Mouse (Mus musculus) kidney, adult 8-10 months (tissue): Measurements from ENCODE around the gene Zbed3.
"Not testable (repeated sequence)": the region's sequence is repeated elsewhere in the genome, so short reads cannot be mapped to it uniquely, and the experiment has no call there.

ENCODE experiments used
- DNase-seq, 2 experiments: peaks; one replicate each; pipeline ENCODE4 v3.0.0; 2022

The Zbed3 gene

DNA sequence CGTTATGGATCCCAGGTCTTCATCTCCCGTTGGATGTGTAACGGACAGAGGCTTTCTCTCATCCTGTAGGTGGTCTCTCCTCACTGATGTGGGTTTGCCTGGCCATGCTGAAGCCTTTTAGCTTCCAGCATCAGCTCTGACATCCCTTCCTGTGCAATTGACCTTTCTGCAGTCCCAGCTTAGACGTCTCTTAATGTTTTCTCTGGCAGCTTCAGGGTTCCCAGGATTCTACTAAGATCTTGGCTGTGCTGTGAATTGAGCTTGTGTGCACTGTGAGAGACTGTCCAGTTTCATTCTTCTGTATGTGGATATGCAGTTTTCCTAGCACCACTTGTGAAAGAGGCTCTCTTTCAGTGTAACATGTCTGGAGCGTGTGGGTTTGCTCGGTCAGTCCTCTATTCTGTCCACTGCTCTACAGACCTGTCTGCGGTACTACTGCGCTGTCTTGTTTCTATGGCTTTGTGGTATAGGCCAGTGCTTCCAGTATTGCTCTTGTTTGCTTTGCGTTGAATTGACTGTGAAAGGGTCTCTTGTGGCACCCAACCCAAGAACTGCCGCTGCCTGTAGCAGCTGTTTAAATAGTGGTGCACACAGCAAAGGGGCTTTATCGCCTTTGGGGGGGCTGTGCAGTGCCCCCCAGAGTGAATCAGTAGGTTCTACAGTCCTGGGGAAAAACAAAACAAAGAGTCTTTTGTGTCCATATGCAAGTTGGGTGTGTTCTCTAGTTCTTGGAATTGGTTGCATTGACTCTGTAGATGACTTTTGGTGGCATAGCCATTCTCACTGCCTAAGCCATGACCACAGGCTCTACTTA lies 8.9 kb downstream of the Zbed3 start:
- DNase-seq, result no peak

DNA sequence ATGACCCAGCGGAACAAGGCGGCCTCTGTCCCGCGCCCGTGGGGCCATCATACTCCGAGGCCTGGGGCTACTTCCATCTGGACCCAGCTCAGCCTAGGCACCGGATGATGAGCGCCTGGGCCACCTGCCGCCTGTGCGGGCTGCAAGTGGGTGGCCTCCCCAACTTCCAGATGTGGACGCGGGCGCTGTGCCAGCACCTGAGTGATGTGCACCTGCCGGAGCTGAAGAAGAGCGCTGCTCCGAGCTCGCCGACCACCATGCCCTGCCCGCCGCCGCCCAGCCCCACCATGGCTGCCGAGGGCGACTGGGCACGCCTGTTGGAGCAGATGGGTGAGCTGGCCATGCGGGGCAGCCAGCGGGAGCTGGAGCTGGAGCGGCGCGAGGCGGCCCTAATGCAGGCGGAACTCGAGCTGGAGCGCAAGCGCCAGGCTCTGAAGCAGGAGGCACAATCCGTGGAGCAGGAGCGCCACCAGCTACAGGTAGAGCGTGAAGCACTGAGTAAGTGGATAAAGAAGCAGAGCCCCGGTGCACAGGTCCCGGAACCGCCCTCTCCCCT lies 12.8 kb downstream of the Zbed3 start:
- DNase-seq, result no peak

DNA sequence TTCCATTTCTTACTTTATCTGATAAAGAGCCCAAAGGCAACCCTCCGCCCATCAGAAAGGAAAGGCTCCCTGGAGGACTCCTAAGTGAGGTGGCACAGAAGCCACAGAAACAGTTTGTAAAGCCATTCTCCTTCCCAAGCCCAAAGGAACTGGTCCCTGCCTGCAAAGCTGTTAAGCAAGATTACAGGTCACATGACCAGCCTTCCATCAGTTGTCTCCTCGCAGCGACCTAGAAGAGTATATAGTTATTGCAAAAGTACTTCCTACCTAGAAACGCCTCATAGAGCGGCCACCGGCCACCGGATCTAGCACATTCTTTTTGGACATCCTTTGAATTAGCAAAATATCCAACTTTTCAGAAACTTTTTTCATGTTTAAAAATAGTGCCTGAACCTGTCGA lies 20.1 kb downstream of the Zbed3 start:
- no peak for DNase-seq

DNA sequence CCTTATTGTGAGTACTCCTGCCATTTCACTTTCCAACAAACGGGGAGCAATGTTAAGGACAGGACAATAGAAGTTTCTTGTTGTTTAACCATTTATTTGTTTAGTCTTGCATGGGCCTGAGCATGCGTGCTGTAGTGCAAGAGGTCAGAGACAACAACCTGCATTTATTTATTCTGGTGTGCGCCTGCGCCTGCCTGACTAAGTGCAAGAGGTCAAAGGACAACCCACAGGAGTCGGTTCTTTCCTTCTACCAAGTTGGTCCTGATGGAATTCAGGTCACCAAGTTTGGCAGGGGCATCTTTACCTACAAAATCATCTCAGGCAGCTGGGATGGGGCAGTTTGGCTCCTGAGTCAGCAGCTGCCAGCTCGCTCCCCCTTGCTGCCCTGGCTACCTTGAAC lies 22.5 kb downstream of the Zbed3 start:
- peak; percentile 50 to 51 for DNase-seq

DNA sequence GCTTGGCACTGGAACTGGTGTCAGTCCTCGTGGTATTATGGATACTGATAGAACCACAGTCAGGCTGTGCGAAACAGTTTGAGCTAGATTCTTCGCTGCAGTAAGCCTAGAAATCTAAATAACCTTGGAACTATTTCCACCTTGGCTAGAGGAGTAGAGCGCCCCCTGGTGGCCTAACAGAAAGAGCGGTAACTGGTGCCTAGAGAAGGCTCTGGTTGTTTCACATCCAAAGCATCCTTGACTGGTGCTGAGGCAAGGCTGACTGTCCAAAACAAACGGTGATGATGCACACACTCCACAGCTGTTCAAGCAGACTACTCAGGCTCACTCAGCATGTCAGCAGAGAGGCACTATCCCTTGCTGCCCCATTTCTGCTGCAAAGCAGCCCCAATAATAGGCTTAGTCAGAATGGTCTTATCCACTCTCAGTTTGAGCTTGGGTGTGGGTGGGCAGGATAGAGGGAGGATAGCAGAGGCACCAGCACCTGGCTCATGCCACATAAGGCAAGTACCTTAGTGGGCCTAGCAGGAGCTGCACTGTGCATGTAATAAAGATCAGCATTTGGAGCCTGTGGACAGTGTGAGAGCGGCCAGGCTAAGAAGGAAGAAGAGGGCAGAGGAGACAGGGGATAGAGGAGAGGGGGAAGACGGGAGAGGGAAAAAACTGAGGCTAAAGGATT lies 23.7 kb downstream of the Zbed3 start:
- DNase-seq, result peak; percentile 60 to 79

DNA sequence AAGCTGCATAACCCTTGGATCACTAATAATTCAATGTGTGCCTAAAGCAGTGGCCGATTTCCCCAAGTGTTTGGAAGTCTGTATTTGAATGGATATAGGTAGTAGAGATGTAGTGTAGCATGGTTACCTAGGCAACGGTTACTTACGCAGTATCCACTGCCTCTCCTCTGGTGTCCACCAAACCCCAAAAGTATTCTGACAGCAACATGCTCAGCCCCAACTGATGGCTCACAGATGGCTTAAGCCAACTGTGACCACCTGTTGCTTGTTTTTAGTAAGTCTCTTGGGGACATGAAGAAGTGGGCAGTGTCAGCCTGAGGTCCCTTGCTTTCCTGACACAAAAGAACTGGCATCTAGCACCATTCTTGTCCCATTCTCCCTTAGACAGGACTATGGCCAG lies 25.1 kb downstream of the Zbed3 start:
- no peak for DNase-seq

DNA sequence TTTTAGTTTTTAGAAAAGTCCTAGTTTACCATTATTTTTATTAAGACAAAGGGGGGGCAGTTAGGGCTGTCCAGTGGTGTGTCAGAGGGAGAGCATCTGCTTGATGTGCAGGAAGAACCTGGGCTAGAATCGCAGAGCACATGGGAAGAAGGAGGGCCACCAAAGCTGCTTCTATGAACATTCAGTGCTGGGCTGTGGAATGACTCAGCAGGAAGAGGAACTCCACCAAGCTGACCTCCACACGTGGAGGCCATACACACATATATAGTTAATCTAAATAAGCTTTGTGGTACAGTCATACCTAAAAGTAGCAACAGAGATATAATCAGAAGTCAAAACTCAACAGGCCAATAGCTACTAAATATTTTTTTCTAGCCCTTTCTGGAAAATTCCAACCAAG lies 34.8 kb downstream of the Zbed3 start:
- no peak for DNase-seq

DNA sequence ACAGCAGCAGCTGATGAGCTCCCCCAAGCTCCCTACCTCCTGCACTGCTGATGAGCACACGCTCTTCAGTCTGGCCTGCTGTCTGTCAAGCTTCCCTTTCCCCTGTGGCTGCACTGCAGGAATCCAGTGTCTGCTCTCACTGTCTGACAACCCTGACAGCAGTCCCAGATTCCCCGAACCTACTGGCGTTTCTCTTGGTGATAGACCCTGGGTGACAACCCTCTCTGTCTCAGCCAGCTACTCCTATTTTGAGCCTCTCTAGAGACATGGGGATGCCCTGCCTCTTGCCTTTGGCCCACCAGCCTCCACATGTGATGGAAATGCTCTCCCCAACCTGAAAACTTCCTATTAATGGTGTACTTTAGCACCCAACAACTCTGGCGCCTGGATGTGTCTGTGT lies 40.0 kb downstream of the Zbed3 start:
- DNase-seq, result no peak

DNA sequence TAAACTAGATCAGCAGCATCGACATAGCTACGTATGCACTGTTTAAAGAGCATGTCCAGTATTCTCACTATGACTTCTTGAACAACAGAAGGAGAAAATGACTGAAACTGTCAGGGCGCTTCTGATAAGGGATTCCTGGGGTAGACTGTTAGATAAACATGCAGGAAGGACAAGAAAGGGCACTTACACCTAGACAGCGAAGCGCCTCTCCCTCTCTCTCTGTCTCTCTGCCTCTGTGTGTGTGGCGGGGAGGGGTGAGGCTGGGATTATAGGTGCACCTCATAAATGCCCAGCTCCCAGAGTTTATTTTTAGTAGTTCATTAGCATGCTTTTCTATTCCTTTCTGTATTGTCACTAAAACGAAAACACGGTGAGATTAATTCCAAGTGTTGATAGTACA lies 42.9 kb downstream of the Zbed3 start:
- no peak for DNase-seq

DNA sequence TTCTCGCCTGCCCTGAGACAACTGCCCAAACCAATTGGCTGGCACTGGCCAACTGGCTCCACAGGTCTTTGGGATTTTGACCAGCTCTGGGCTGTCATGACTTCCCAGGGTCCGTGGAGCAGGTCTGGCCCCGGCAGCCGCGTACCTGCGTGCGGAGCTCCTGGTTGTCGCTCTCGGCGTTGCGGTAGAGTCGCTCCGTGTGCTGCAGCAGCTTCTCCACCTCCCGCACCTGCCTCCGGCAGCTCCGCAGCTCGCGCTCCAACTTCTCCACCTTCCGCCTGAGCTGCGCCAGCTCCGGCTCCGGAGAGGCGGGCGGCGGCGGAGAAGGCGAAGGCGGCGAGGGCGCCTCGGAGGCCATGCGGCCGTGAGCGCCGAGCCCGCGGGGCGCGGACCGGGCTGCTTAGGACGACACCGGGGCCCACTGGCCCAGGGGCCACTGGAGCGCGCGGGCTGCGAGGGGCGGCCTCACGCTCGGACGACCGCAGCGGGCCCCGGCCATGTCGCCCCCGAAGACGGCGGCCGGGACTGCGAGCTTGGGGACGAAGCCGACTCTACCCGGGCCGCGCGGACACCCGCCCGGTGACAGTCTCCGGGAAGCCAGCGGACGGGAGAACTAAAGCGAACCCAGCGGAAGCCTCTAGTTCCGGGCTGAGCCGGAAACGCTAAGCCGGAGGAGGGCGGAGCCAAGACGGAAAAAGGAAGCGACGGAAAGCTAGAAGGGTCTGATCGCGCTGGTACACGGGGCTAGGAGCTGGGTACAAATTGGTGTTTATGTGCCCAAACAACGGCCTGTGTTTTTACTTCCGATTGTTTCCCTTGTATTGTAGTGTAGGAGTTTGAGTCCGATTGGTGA lies 51.5 kb downstream of the Zbed3 start, which contains the start of gene Aggf1:
Gene Aggf1 (minus strand): TSS at position 652 of the 853 bp plus-strand sequence.
- DNase-seq, result peak; percentile 92 to 94

DNA sequence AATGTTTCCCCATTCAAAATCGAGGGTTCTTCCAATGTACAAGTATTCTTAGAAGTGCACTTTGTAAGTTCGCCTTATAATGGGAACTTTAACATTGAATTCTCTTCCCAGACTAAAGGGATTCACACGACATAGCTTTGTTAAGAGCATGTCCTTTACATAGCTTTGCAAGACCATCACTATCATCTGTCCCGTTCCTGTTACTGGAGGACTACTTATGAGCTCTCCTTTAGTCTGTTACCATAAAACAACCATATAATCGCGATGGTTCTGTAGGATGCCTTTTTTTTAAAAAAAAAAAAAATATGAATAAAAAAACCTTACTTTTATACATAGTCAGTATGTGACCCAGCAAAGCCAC lies 52.1 kb downstream of the Zbed3 start:
- no peak for DNase-seq

DNA sequence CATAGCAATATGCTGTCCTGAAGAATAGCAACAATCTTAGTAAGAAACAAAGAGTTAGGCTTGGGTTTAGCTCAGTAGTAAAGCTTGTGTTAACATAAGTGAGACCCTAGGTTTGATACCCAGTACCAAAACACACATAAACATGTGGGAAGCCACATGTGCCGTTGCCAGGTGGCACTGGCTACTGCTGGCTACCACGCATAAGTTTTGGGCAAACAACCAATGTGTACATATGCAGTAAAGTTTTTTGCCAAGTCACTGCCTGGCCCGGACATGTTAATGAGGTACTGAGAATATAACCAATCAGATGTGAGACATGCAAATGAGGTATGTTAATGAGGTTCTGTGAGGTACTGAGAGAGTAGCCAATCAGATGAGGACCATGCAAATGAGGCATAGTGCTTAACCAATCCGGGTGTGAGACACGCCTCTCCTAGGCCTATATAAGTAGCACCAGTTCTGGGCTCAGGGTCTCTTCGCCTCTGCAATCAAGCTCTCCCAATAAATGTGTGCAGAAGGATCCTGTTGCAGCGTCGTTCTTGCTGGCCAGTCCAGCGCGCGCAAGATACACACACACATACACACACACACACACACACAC lies 53.4 kb downstream of the Zbed3 start:
- not testable (repeated sequence) for DNase-seq

DNA sequence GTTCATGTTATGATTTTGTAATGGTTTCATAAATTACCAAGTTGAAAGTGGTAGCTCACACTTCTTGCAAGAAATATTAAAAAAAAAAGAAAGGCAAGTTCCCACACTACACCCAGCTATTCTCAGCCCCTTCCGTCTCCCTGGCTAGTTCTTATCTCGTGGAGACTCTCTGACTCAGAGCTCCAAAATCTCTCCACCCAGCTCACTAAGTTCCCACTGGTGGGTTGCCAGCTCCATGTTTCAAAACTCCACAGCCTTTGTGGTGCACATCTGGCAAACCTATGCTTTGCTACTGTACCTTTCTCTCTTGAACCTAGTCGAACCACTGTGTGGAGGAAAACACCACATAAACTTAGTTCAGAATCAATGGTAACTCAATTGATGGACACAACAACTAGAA lies 55.3 kb downstream of the Zbed3 start:
- no peak for DNase-seq

DNA sequence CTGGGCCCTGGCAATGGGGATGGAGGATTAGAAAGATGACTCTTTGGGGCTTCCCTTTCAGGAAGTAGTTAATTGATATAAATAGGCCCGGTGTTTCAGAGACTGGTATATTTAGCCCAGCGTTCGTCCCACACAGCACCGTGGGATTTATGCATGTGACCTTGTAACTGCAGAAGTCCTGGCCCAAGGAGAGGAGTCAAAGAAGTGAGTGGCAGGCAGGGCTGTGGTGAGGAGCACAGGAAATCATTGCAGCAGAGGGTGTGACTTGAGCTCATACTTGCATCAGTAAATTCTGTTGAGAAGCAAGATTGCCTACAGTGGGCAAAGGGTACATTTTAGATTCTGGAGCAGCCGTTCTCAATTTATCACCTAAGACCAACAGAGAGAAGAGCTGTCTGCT lies 59.0 kb downstream of the Zbed3 start:
- no peak for DNase-seq
